Mouse (Mus musculus) left cerebral cortex, postnatal 36 days (tissue): ENCODE data around the gene Fev. TPM values are rescaled to one million over a fixed set of nuclear protein-coding genes. Genes with fewer than 3 reads are reported as not detected.

ENCODE experiments used
- DNase-seq, 2 experiments: peaks; one replicate each; pipeline ENCODE4 v3.0.0; 2021 to 2022; ENCODE audit warnings: low spot score in 2 of 2, mixed read lengths in 1 of 2
- intact Hi-C: fragments of 180-260 bp; cut with DNase I; formaldehyde crosslinking; loops from one replicate; pipeline ENCODE4 v1.15.1; 2025
- total RNA-seq, 2 experiments: library from RNA; stranded (reverse); gene quantifications; 2 replicates each; pipeline ENCODE4 v1.2.3; 2021

The Fev gene
- total RNA-seq, 2 experiments from 2014 or later: not detected

DNA sequence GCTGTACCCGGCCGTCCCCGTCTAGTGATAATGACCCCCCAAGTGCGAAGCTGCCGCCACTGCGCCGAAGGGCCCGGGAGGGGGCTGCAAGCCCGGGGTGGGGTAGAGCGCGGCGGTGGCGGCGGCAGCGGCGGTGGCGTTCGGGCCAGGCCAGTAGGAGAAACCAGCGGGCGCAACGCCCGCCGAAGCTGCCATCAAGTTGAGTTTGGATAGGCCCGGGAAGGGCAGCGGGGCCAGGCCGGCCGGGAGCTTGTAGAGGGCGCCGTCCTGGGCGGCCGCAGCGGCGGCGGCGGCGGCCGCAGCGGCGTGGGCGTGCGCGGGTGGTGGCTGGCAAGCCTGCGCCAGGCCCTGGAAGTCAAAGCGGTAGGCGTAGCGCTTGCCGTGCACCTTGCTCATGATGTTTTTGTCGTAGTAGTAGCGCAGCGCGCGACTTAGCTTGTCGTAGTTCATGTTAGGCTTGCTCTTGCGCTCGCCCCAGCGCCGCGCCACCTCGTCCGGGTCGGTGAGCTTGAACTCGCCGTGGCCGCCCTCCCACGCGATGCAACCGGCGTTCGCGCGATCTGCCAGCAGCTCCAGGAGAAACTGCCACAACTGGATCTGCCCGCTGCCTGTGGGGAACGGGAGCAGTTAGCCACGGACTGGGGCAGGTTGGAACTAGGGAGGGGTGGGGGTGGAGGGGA, 3.0 kb downstream of the Fev start:
- intact Hi-C loops: loop anchor here (2.0 kb wide), 1 partner anchor 135 kb away; no protein-coding TSS in a partner anchor
- DNase-seq: peak in 1 of 2 experiments; percentile 26

GRCm38 (mm10) chr1:74880785-74881360, 4.3 kb downstream of the Fev start:
- DNase-seq: peak; percentile 58 to 62
- intact Hi-C loops: no loop called here

GRCm38 (mm10) chr1:74877199-74877598, 8.0 kb downstream of the Fev start:
- no peak for DNase-seq
- intact Hi-C loops: no loop called here

GRCm38 (mm10) chr1:74872218-74872617, 13.0 kb downstream of the Fev start:
- no peak for DNase-seq
- intact Hi-C loops: no loop called here

DNA sequence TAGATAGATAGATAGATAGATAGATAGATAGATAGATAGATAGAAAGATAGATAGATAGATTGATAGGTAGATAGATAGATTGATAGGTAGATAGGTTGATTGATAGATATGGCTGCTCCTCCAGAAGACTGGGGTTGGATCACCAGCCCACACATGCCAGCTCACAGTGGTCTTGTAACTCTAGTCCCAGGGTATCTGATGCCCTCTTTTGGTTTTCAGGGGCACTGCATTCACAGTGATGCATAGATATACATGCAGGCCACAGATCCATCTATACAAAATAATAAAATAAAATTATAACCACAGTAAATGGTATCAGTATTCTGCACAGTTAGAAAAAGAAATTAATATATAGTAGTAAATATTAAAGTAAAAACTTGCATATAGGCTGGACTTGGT, 23.4 kb downstream of the Fev start:
- intact Hi-C loops: no loop called here
- DNase-seq: no peak

- peak; percentile 34 to 45 for DNase-seq
- intact Hi-C loops: no loop called here
These were observed 25.8 kb downstream of the Fev start for GRCm38 (mm10) chr1:74859223-74859984.

GRCm38 (mm10) chr1:74858805-74859204, 26.4 kb downstream of the Fev start:
- DNase-seq: peak in 1 of 2 experiments; percentile 12
- intact Hi-C loops: no loop called here

DNA sequence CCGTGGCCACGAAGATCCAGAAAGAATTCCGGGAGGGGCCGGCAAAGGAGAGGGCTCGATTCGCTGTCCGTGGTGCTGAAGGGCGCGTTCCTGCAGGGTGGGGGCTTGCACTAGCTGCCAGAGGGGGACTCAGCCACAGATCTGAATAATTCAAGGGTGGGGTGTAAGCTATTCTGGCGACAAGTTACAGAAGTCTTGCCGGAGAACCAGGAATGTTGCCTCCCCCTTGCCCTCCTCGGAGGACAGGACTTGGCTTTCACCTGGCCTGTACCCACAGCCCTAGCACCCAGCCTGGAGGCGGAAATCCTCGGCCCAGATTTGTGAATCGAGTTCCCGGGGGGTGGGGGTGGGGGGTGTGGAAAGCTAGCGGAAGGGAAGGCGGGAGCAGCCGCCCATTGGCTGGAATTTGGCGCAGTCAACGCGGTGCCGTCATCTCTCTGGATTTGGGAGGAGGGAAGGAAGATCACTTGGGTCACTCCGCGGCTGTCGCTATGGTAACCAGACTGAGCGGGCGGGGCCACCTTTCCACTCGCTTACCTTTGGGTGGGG, 27.0 kb downstream of the Fev start:
- intact Hi-C loops: no loop called here
- peak; percentile 89 to 90 for DNase-seq

DNA sequence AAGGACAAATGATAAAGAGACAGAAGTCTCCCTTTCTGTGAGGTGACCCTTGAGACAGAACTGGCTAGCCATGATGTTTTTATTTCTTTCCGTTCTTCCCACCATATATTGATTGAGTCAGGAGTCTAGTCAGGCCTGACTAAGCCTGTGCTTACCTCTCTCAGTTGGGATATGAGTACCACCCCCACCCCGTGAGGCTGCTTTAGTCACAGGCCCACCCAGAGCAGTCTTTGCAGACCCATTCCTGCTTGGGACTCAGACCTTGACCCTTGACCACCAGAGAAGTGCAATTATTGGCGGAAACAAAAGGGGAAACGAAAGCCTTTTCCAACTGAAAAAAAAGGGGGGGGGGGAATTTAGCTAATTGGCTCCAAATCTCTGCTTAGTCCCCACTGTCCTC, 27.5 kb downstream of the Fev start:
- intact Hi-C loops: no loop called here
- peak in 1 of 2 experiments; percentile 20 for DNase-seq

- intact Hi-C loops: no loop called here
- peak; percentile 33 to 48 for DNase-seq
These were observed 28.0 kb downstream of the Fev start for GRCm38 (mm10) chr1:74857201-74857600.

DNA sequence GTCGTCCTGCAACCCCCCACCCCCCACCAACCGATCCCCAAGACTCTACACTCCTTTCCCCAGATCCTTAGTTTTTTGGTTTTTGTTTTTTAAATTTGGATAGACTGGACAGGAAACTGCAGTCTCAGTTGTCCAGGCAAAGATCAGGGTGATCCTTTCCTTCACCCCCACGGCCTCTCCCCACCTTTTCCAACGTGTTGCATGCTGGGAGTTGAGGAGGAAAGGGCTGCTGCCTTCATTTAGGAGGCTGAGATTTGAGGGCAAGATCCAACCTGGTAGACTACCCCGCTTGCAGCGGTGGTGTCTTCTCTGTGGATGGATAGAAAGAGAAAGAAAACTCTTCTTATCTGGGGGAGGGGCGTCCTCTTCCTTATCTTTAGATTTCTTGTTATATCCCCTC, 28.4 kb downstream of the Fev start:
- intact Hi-C loops: no loop called here
- DNase-seq: no peak

DNA sequence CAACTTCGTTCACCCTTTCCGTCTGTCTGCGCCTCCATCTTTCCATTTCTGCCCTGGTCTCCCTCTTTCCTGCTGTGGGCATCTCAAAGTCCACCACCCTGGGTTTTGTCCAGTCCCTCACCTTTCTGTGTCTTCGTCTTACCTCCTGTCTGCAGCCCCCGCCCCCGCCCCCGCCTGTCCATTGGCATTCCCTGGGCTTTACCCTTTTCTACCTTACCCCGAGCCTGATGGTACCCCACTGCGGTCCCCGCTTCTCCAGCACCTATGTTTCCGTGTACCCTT, 28.8 kb downstream of the Fev start:
- no peak for DNase-seq
- intact Hi-C loops: no loop called here

DNA sequence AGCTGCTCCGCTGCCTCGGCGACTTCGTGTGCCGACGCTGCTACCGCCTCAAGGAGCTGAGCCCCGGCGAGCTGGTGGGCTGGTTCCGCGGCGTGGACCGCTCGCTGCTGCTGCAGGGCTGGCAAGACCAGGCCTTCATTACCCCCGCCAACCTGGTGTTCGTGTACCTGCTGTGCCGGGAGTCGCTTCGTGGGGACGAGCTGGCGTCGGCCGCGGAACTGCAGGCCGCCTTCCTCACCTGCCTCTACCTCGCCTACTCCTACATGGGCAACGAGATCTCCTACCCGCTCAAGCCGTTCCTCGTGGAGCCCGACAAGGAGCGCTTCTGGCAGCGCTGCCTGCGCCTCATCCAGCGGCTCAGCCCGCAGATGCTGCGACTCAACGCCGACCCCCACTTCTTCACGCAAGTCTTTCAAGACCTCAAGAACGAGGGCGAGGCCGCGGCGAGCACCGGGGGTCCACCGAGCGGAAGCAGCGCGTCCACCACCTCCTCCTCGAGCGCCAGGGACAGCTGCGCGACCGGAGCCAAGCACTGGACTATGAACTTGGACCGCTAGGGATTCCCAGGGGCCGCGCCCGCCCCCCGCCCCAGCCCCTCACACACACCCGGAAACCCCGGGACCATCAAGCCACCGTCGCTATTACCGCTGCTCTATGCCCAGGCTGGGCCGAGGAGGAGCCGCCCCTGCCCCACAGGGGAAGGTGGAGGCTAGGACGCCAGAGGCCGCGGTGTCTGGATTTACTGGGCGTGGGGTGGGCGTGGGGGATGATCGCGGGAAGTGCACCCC, 29.4 kb downstream of the Fev start:
- intact Hi-C loops: no loop called here
- peak; percentile 33 to 44 for DNase-seq

DNA sequence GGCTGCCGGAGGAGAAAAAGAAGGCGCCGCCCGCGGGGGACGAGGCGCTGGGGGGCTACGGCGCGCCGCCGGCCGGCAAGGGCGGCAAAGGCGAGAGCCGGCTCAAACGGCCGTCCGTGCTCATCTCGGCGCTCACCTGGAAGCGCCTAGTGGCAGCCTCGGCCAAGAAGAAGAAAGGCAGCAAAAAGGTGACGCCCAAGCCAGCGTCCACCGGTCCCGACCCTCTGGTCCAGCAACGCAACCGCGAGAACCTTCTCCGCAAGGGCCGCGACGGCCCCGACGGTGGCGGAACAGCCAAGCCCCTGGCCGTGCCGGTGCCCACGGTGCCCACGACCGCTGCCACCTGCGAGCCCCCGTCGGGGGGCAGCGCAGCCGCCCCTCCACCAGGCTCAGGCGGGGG, 30.1 kb downstream of the Fev start:
- no peak for DNase-seq
- intact Hi-C loops: no loop called here

GRCm38 (mm10) chr1:74854306-74855056, 30.7 kb downstream of the Fev start, which contains the start of gene Cdk5r2:
TSS of gene Cdk5r2 (plus strand) at chr1:74854934.
- DNase-seq: peak; percentile 92
- intact Hi-C loops: no loop called here

DNA sequence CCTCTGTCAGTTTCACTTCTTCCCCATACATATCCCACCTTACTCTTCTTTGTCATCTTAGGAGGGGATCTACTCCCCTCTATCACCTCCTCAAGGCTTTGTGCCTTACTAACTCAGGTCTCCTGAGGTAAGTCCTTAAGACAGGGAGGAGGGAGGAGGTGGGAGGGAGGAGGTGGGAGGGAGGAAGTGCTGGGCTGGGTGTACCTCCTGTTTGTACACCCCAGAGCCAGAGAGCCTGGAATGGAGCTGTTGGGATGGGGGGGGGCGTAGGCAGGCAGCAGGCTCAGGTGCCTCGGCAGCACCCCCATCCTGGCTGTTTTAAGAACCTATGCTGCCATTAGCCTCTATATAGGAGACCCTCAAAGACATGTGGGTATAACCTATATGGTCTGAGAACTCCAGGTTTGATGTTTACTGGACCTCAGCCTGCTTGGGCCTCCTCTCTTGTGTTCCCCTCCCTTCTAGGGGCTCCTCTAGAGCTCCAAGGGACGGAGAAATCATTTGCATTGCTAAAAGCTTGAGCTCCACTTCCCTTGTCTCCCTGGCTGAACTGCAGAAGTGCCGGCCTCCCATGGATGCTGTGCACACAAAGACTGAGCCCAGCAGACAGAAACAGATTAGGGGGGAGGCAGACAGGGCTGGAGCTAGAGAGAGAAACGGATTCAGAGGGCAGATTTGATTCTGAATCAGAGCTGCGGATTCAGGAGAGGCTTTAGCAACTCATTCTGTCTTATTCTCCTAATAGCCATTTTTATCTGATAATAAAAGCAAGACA, 34.0 kb downstream of the Fev start:
- intact Hi-C loops: loop anchor here (2.0 kb wide), 1 partner anchor 34 kb away; no protein-coding TSS in a partner anchor
- peak; percentile 64 to 69 for DNase-seq

DNA sequence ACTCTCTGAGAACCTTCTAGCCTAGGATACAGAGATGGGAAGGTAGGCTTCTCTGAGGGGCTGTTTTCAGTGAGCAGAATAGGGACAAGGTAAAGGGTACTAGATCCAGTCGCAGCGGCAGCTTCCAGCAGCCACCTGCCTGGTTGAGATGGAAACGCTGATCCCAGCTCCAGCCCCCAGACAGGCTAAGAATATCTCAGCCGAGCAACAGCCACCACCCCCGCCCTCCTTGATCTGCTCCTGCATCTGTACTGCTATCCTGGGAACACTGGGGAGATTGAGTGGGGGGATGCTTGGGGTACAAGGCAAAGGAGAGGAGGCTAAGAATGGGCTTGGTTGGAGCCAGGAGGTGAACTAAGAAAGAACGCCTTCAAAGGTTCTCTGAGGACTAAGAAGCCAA, 35.0 kb downstream of the Fev start:
- DNase-seq: peak; percentile 76 to 81
- intact Hi-C loops: loop anchor here (2.0 kb wide), 1 partner anchor 33 kb away; no protein-coding TSS in a partner anchor

- intact Hi-C loops: no loop called here
- no peak for DNase-seq
These were observed 36.3 kb downstream of the Fev start for GRCm38 (mm10) chr1:74848946-74849345.
